Mouse (Mus musculus) layer of hippocampus, postnatal 36 days (tissue): ENCODE measurements around the gene Sdc3. TPM values are rescaled to one million over a fixed set of nuclear protein-coding genes. Genes with fewer than 3 reads are reported as not detected.

Source experiments
- DNase-seq, 2 experiments: peaks; one replicate each; pipeline ENCODE4 v3.0.0; 2022
- total RNA-seq, 2 experiments: library from RNA; stranded (reverse); gene quantifications; 2 replicates each; pipeline ENCODE4 v1.2.3; 2021

Gene Sdc3
- total RNA-seq = 100 to 1,000 TPM; 127 to 136 TPM

DNA sequence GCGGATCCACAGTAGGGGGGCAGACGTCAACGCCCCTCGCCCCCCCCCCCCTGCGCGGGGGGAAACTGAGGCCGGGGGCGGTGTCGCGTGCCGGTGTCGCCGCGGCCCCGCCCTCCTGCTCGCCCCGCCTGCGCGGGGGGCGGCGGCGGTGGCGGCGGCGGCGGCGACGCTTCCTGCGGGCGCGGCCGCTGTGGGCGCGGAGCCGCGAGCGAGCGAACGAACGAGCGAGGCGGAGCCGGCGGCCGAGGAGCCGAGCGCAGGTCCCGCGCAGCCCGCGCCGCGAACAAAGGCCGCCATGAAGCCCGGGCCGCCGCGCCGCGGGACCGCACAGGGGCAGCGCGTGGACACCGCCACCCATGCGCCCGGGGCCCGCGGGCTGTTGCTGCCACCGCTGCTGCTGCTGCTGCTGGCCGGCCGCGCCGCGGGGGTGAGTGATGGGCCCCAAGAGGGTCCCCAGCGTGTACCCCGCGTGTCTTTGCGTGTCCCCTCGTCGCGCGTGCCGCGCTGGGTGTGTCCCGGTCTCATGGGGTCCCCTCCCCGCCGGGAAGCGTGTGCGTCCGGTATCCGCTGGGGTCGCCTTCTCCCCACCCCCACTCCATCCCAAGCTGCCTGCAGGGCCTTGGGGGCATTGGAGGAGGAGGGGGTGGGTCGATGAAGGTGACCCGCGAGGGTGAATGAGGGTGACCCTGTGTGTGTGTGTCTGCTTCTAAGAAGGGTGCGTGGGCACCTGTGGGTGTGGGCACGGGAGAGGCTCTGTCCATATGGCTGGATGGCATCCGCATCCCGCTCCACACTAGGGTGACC lies at the start of gene Sdc3:
Gene Sdc3, plus strand, starts transcription at position 162 of the 804 bp plus-strand sequence.
- DNase-seq = peak in 1 of 2 experiments; percentile 43

- no peak for DNase-seq
Measured at GRCm38 (mm10) chr4:130744058-130744457, 48.3 kb upstream of the Sdc3 start.

DNA sequence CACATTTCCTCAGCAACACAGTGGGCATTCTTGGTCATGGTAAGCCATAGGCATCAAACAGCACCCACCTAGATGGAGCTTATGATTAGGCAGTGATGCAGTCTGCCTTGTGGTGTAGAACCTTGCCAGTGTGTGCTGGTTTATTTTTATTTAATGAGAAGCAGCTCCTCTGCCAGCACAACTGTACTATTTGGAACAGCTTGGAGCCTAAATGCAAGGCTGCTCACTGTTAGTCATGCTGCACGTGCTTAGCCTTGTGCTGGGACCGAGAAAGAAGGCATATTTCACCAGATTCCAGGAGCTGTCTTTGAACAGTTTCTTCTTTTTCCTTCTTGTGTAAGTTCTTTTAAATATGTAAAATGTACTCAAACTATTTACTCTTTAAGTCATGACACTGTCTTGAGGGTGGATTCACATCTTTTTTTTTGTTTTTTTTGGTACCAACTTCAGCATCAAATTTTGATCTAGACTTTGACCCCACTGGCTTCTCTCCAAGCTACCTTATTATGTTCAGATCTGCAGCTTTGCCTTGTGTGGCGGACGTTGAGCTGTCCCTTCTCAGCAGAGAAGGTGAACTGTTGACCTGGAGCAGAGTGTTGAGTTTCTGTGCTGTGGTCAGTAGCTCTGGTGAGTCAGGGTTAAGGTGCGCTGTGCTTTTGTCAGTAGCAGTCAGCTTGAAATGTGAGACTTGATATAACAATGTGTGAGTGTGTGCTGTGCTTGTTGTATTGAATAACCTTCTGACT lies 46.6 kb upstream of the Sdc3 start:
- peak; percentile 66 to 76 for DNase-seq

GRCm38 (mm10) chr4:130749566-130749965 lies 42.8 kb upstream of the Sdc3 start:
- no peak for DNase-seq

DNA sequence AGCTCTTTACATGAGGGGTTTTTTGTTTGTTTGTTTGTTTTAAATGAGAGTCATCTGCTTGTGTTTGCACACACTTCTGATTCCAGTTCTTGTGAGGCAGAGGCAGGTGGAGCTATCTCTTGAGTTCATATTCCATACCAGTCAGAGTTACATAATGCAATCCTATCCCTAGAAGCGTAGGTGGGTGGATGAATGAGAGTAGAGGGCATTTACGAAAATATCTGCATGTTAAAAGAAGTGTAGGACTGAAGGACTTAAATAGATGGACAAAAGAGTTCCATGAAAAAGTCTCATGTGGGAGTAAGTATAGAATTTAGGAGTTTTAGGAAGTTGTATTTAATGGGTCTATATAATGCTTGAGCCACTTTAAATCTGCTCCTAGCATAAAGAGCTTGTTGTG lies 40.4 kb upstream of the Sdc3 start:
- no peak for DNase-seq

GRCm38 (mm10) chr4:130752591-130752990 lies 39.7 kb upstream of the Sdc3 start:
- no peak for DNase-seq

DNA sequence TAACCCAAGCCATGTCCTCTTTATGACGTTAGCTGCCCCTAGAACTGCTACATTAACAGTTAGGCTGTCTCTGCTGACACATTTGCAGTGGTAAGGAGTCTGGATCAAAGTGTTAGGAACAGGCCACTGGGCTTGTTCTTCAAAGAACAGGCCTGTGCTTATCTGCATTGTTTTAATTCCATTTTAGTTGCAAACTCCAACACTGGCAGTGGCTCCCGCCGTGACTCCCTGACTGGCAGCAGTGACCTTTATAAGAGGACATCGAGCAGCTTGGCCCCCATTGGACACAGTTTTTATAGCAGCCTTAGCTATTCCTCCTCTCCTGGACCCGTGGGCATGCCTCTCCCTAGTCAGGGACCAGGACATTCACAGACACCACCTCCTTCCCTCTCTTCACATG lies 38.6 kb upstream of the Sdc3 start:
- no peak for DNase-seq

- no peak for DNase-seq
Measured at GRCm38 (mm10) chr4:130754776-130755175, 37.6 kb upstream of the Sdc3 start.

DNA sequence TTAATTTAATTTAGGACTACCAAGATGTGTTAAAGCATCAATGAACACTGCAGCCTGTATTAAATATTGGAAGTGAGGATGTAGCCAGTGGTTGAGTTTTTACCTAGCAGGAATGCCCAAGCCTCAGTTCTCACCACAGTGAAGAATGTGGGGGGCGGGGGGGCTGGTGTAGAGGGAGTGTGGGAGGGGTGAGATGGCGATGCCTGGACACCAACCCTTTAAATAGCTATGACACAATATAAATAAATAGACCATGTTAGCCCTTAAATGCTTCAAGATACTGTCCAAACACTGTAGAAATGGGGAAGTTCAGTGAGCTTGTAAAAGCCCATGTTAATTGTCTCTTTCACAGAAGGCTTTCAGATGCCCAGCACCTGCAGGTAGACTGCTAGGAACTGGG lies 32.5 kb upstream of the Sdc3 start:
- no peak for DNase-seq

GRCm38 (mm10) chr4:130761809-130762208 lies 30.5 kb upstream of the Sdc3 start:
- no peak for DNase-seq

DNA sequence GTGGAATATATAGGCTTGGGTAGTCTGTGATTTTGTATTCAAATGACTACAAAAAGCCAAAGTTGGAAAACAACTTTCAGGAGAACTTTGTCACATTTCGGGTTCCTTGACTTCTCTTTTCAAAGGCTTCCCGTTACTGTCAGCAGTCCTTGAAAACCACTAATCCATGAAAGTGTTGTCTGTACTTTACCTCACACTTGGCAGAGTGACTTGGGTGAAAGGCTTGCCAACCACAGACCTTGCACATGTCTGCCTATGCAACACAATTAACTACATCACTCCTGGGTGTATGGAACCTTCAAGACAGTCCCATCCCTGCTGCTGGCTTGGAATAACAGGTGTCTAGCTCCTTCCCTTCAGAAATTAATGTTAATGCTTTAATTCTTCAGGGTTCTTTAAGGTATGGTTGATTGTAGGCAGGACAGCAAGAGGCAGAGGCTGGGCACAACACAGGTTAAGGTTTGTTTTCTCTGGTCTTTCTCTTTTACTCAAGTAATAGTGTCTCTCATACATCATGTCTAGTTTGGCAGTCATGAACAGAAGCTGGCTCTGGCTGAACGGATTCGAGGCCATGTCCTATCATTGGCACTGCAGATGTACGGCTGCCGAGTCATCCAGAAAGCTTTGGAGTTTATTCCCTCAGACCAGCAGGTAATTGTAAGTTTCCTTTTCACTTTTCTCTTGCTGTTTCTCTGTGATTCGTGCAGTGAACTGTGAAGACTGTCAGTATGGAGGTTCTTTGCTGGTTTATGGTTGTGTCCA lies 26.8 kb upstream of the Sdc3 start:
- no peak for DNase-seq

DNA sequence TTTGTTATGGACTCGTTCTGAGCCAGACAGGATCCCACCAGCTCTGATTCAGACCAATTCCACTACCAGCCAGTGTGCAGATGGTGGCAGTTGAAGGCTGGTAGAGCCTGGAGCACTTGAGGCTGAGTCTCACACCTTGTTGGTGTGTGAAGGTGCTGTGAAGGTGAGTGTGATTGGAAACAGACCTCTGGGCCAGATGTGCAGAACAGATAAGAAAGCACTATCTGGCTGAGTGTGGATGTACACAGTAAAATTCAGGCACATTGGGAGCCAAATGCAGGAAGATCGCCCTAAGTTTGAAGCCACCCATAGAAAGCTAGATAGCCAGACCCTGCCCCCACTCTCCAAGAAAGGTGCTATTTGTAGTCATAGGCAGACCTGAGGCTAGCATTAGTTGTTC lies 25.9 kb upstream of the Sdc3 start:
- no peak for DNase-seq

DNA sequence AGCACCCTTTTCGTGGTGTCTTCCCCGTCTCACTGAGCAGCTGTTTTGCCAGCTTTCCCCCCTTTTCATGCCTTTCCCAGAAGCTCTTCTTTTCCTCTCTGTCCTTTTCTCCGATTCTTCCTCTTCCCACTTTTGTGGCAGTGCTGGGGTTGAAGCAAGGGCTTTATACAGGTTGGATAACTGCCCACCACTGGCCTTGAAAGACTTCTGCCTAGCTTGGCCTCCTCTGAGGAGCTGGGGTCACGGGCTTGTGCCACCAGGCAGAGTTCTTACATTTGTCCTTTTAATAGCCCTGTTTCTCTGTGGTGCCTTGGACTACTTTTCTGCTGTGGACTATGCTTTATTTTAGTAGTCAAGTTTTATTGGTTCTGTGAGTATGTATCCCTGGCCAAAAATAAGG lies 25.4 kb upstream of the Sdc3 start:
- DNase-seq = no peak

DNA sequence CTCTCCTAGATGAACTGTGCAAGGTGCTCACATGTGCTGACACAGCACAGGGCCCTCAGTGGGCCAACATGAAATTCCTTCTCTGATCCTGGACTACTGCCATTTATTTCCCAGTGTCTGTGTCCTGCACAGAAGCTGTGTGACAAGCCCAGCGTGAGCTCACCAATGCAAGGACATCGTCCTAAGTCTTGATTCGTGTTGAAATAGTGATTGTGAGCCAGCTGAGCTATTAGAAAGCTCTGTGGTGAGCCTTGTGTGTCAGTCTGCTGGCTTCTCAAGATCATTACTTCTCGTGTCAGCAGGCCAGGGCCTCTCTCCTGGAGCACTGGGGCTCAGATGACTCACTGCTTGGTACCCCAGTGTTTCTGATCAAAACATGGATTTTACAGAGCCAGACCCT lies 18.4 kb upstream of the Sdc3 start:
- no peak for DNase-seq

DNA sequence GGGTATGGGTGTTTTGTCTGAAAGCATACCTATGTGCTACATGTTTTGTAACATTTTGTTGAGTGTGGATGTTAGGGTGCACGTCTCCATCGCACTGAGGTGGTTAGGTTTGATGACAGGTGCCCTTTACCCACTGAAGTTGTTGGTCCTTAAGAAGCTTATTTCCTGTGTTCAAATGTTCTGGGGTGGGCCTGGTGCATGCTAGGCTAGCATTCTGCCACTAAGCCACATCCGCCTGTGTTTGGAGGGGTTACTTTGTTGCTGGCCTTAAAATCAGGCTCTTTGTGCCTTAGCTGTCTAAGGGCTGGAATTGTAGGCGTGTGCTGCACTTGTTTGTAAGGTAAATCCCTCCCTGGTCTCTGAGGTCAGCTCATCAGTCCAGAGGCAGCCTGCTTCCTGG lies 17.5 kb upstream of the Sdc3 start:
- no peak for DNase-seq

GRCm38 (mm10) chr4:130777647-130778046 lies 14.7 kb upstream of the Sdc3 start:
- DNase-seq = no peak

DNA sequence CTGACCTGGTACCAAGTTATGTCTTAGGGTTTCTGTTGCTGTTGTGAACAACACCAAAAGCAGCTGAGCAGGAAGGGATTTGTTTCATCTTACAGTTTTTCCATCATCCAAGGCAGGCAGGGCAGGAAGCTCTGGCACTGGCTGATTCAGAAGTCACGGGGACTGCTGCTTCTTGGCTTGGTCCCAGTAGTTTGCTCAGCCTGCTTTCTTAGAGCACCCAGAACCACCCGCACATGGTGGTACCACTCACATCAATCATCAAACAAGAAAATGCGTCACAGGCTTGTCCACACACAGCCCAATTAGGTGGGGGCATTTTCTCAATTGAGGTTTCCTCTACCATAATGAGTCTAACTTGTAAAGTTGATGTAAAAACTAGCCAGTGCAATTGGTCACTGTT lies 13.3 kb upstream of the Sdc3 start:
- DNase-seq = peak in 1 of 2 experiments; percentile 50

- no peak for DNase-seq
Measured at GRCm38 (mm10) chr4:130782492-130782891, 9.8 kb upstream of the Sdc3 start.

DNA sequence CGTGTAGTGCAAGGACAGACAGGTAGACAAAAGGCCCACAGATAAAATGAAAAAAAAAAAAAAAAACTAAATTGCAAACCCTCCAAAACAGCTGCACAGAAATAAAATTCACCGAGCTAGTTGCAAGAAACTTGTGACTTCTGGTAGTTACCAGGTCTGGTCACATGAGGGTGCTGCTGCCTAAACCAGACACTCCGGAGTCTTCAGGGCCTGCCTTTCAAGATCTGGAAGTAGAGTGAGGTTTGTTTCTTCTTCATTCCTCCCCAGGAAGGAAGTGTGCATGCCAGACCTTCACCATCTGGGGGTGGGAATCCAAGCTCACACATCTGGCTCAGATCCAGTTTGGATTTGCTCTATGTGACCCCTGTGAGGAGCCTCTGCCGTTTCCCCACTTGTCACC lies 7.6 kb upstream of the Sdc3 start:
- DNase-seq = no peak

DNA sequence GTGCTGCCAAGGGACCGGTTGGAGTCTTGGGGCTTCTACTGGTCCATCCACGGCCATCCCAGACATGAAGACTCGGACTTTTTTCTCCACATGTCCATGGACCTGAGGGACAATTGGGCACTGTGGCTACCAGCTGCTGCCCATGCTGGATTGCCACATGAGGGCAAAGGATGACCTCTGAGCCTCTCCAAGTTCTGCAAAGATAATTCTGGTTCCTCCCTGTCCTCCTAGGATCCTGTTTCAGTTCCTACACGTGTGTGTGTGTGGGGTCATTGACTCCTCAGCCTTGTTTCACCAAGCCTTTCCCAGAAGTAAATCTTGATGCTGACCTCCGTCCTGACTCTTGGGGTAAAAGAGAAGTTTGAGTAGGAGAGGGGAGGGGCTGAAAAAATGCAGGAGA lies 4.8 kb upstream of the Sdc3 start:
- DNase-seq = no peak

DNA sequence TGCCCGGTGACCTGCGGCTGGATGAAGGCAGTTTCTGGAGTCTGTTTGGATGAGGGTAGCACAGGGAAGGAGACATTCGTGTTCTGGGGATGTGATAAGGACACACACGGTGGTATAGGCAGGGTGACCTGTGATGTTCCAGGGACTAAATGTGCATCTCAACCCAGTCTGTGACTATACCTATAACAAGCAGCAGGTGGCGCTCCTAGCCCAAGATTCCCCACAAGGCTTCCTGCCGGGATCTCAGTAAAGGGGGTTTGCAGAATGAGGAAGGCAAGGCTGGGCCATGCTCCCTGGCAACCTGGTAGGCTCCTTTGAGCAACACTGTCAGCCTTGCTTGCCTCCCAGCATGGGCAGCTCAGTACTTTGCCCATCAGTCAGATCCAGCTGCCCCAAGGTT lies 2.2 kb upstream of the Sdc3 start:
- DNase-seq = peak; percentile 82 to 88

DNA sequence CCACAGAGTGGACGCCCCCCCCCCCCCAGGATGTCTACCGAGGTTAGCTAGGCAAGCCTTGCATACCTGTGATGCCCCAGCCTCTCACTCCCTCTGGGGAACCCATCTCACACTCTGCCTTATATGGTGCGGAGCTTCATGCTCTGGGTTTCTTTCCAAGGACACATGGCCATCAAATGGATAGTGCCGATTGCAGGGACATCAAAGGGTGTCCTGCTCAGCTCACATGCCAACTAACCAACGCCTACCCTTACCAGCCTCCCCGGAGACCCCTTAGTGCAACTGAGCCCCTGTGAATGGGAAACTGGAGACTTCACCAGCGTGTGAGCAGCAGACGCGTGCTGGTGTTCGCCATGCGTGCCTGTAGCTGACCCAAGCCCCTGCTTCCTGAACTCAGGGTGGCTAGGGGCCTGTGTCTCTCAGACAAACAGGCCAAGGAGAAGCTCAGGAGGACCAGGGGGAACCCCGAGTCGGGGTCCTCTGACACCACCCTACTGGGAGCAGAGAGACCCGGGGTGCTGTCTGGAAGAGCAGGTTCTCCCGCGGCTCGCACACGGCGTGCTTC lies 444 bp upstream of the Sdc3 start:
- DNase-seq = peak in 1 of 2 experiments; percentile 40

DNA sequence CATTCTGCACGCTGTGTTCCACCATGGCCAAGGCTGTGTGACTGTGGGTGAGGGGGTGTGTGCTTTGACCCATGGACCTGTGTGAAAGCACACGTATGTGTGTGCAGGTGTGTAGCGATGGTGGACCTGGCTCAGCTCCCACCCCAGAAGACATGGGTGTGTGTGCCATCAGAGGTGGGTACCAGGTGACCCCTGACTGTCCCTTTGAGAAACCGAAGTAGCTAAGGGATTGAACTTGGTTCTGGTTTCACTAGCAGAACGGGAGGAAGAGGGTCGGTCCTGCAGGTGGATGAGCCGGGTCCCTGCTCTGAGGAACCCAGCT lies 804 bp downstream of the Sdc3 start:
- DNase-seq = no peak
